ENCODE assay signal across 14 mouse cellular contexts in genomic region chr10:12853196-12853620, GRCm38 (mm10). TPM values are rescaled to one million over a fixed set of nuclear protein-coding genes. Genes with fewer than 3 reads are reported as not detected.
DNase-seq lines count a peak whose midpoint lies in the region; ATAC-seq lines count a peak whose summit lies in the region.
"Had no signal": no experiment of that assay in that cellular context is flagged by ENCODE, and none has a peak within 500 bp of the region (broad histone marks: within the 10 kb centered on the region; RNA-seq: fewer than 3 reads in every experiment).

No protein-coding gene starts in this region.

- H3K4me1 ChIP-seq in kidney, embryonic 14.5 days (ENCODE audit: control insufficient read depth, insufficient read depth, low read length): peaks cover 10% of the 10 kb centered on the region
- no peaks in the 10 kb centered on the region for H3K4me1 ChIP-seq in intestine, embryonic 14.5 days (replicated peaks; ENCODE audit: control insufficient read depth, insufficient read depth, low read length)
- H3K4me1 ChIP-seq in stomach, embryonic 14.5 days (ENCODE audit: control insufficient read depth, insufficient read depth, low read length): peaks cover 11% of the 10 kb centered on the region; the same call in 1 of the 2 replicates
- H3K4me1 ChIP-seq in forebrain, embryonic 10.5 days: peaks cover 18% of the 10 kb centered on the region

- H3K4me2 ChIP-seq in kidney, embryonic 14.5 days (replicated peaks; ENCODE audit: low read depth, low read length): no peak overlapping the region
- peak overlapping the region; percentile 16; the same call in 1 of the 2 replicates for H3K4me2 ChIP-seq in intestine, embryonic 14.5 days (ENCODE audit: low read length)
- H3K4me2 ChIP-seq in stomach, embryonic 14.5 days (replicated peaks; ENCODE audit: low read depth, low read length): peak overlapping the region; percentile 20; the same call in 1 of the 2 replicates
- H3K4me2 ChIP-seq: limb, embryonic 15.5 days had no signal

- WGBS in kidney, embryonic 14.5 days: 46% methylated on average over 7 of the region's 7 CpGs
- 50% methylated on average over 7 of the region's 7 CpGs for WGBS in intestine, embryonic 14.5 days
- 52% methylated on average over 7 of the region's 7 CpGs for WGBS in stomach, embryonic 14.5 days
- 75% methylated on average over 7 of the region's 7 CpGs for WGBS in forebrain, embryonic 10.5 days

- peak; percentile 23 for DNase-seq in gastrocnemius, adult 18-20 months (ENCODE audit: low spot score)
- no peak for DNase-seq in gastrocnemius, postnatal 4 days (ENCODE audit: low spot score in 2 of 2)
- no peak for DNase-seq in kidney, adult 9 months
- DNase-seq in intestine, embryonic 14.5 days (ENCODE audit: low spot score): no peak
- no peak for DNase-seq in forebrain, embryonic 10.5 days (ENCODE audit: extremely low spot score, low spot score)
- DNase-seq in ovary, postnatal 10 days (ENCODE audit: low spot score): no peak
- DNase-seq: forebrain, postnatal 0 days; lung, postnatal 4 days; midbrain, embryonic 14.5 days; spleen, adult 18-20 months had no signal

- H3K9me3 ChIP-seq in kidney, embryonic 14.5 days (ENCODE audit: control insufficient read depth, low read length): 0 out of 2 replicates have a peak, but pooled peaks cover under 1% of the 10 kb centered on the region
- no peaks in the 10 kb centered on the region for H3K9me3 ChIP-seq in intestine, embryonic 14.5 days (ENCODE audit: control insufficient read depth, low read length)
- H3K9me3 ChIP-seq in stomach, embryonic 14.5 days (ENCODE audit: control insufficient read depth, low read depth, low read length): no peaks in the 10 kb centered on the region
- no peaks in the 10 kb centered on the region for H3K9me3 ChIP-seq in forebrain, embryonic 10.5 days
- H3K9me3 ChIP-seq: limb, embryonic 15.5 days had no signal

- 0 out of 2 replicates have a peak, but pooled peaks have one; percentile 28 for ATAC-seq in kidney, embryonic 14.5 days (ENCODE audit: low FRiP score, low TSS enrichment)
- ATAC-seq in intestine, embryonic 14.5 days (replicated peaks; ENCODE audit: low FRiP score, low TSS enrichment, low read depth): 0 out of 2 replicates have a peak, but pooled peaks have one; percentile 16
- no peak for ATAC-seq in stomach, embryonic 14.5 days (ENCODE audit: insufficient number of reproducible peaks, insufficient read depth, low FRiP score, low read depth)
- ATAC-seq: forebrain, postnatal 0 days; inflammation-experienced regulatory T-cells, adult 6 months had no signal

- peak overlapping the region; percentile 45 for H3K27ac ChIP-seq in kidney, embryonic 14.5 days (ENCODE audit: low read depth, low read length)
- peak overlapping the region; percentile 19 for H3K27ac ChIP-seq in intestine, embryonic 14.5 days (ENCODE audit: low read depth)
- H3K27ac ChIP-seq in stomach, embryonic 14.5 days (ENCODE audit: low read length): peak overlapping the region; percentile 70
- no peak overlapping the region for H3K27ac ChIP-seq in forebrain, embryonic 10.5 days
- H3K27ac ChIP-seq: limb, embryonic 15.5 days had no signal

- no peak overlapping the region for H3K9ac ChIP-seq in kidney, embryonic 14.5 days (ENCODE audit: low read depth, low read length)
- no peak overlapping the region for H3K9ac ChIP-seq in intestine, embryonic 14.5 days (ENCODE audit: low read length)
- no peak overlapping the region for H3K9ac ChIP-seq in stomach, embryonic 14.5 days (replicated peaks; ENCODE audit: low read depth, low read length)
- H3K9ac ChIP-seq: forebrain, postnatal 0 days; limb, embryonic 15.5 days had no signal

- no peak overlapping the region for H3K4me3 ChIP-seq in kidney, embryonic 14.5 days (ENCODE audit: low read length)
- no peak overlapping the region for H3K4me3 ChIP-seq in intestine, embryonic 14.5 days (ENCODE audit: low read depth, low read length)
- H3K4me3 ChIP-seq in stomach, embryonic 14.5 days (ENCODE audit: low read depth, low read length): no peak overlapping the region
- H3K4me3 ChIP-seq in forebrain, embryonic 10.5 days: no peak overlapping the region
- H3K4me3 ChIP-seq: limb, embryonic 15.5 days had no signal

- H3K27me3 ChIP-seq in kidney, embryonic 14.5 days (ENCODE audit: control insufficient read depth, insufficient read depth, low read length): no peaks in the 10 kb centered on the region
- no peaks in the 10 kb centered on the region for H3K27me3 ChIP-seq in intestine, embryonic 14.5 days (replicated peaks; ENCODE audit: control insufficient read depth, insufficient read depth, low read length)
- no peaks in the 10 kb centered on the region for H3K27me3 ChIP-seq in stomach, embryonic 14.5 days (ENCODE audit: control insufficient read depth, insufficient read depth, low read length)
- H3K27me3 ChIP-seq in forebrain, embryonic 10.5 days (ENCODE audit: poor library complexity, severe bottlenecking): no peaks in the 10 kb centered on the region
- H3K27me3 ChIP-seq: limb, embryonic 15.5 days had no signal

- no peaks in the 10 kb centered on the region for H3K36me3 ChIP-seq in kidney, embryonic 14.5 days (ENCODE audit: control insufficient read depth, insufficient read depth, low read length)
- H3K36me3 ChIP-seq in intestine, embryonic 14.5 days (ENCODE audit: control insufficient read depth, insufficient read depth, low read length): no peaks in the 10 kb centered on the region
- H3K36me3 ChIP-seq in stomach, embryonic 14.5 days (ENCODE audit: control insufficient read depth, insufficient read depth, low read length): no peaks in the 10 kb centered on the region
- H3K36me3 ChIP-seq in forebrain, embryonic 10.5 days (replicated peaks): 0 out of 2 replicates have a peak, but pooled peaks cover 7% of the 10 kb centered on the region
- H3K36me3 ChIP-seq: limb, embryonic 15.5 days had no signal

RNA-seq across cellular contexts. Expression of gene Utrn, which starts 16.0 kb away (rescaled TPM):
- total RNA-seq in gastrocnemius, adult 18-20 months (2021): 10 to 100 TPM; 17.6 to 20.4 TPM
- 100 to 1,000 TPM in 1 of 2 experiments, 10 to 100 TPM in 1; 95.1 to 101 TPM for total RNA-seq in gastrocnemius, postnatal 4 days (2021)
- 46.2 and 91.4 TPM in 2 replicates for polyA plus RNA-seq in kidney, embryonic 14.5 days (2014; fragmentation: Nextera tagmentation; extraction: Ambion mirVana)
- 55.1 and 55.5 TPM in 2 replicates for polyA plus RNA-seq in intestine, embryonic 14.5 days (2014; fragmentation: Nextera tagmentation; extraction: Ambion mirVana)
- 90.3 and 91.0 TPM in 2 replicates for polyA plus RNA-seq in stomach, embryonic 14.5 days (2014; fragmentation: Nextera tagmentation; extraction: Ambion mirVana)
- polyA plus RNA-seq in forebrain, embryonic 10.5 days (2016; fragmentation: Nextera tagmentation; extraction: Ambion mirVana): 40.8 and 44.3 TPM in 2 replicates
